Mouse (Mus musculus): Measurements from ENCODE around the gene Tmem131l.
"Not testable (repeated sequence)": the region's sequence is repeated elsewhere in the genome, so short reads cannot be mapped to it uniquely, and the experiment has no call there.

Gene Tmem131l

GRCm38 (mm10) chr3:83915768-83916496 lies 124.0 kb downstream of the Tmem131l start:
- peak; percentile 18 for DNase-seq (ENCODE audit: low read depth, low spot score)

- DNase-seq (ENCODE audit: low read depth, low spot score), result no peak
Measured at GRCm38 (mm10) chr3:83915102-83915501, 124.9 kb downstream of the Tmem131l start.

- DNase-seq (ENCODE audit: low read depth, low spot score), result no peak
Measured at GRCm38 (mm10) chr3:83910707-83911106, 129.3 kb downstream of the Tmem131l start.

GRCm38 (mm10) chr3:83906185-83906584 lies 133.8 kb downstream of the Tmem131l start:
- no peak for DNase-seq (ENCODE audit: low read depth, low spot score)

DNA sequence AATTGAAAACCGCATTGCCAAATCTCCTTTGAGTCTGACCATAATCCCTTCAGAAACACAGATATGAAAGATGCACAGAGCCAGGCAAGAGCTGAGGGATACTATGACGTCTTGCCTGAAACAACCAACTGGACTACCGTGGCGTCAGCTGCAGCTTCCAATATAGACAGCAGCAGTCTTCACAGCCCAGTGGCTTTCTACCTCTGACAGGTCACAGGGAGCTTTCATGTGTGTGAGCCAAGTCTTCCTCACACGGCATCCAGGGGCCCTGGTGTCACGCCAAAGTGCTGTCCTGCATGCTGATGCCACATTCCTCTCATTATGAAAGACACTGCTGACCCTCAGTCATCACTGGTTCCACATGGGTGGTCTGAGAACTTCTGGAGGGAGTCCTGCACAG lies 134.8 kb downstream of the Tmem131l start:
- no peak for DNase-seq (ENCODE audit: low read depth, low spot score)

DNA sequence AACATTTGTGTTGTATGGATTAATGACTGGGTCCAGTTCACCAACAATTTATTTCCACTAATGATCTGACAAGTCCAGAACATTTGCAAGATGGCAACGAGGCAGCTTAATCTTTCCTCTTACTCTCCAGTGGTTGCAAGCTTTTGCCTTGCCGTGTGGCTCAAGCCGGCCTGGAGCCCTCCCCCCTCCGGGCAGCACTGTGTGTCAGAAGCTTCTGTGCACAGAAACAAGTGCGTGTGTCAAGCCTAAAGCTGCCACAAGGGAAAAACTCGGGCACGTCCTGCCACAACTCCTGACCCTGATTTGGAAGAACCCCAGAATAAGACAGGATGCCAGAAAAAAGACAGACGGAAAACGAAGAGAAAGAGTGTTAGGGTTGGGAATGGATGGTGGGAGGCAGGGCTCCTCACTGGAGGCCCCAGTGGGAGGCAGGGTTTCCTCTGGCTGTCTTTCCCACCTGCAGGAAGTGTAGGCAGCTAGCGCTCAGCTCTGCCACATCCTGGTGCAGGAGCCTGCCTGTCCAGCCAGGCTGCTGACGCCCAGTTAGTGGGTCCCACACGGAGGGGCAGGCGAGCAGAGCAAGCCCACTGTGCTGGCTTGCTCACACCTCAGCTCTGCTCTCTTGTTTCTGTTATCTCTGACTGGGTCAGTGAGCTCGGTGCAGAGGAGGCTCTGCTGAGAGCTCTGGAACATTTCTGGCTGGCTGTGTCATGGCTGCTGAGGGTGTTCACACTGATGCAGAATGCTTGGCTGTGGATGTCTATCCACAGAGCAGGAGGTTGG lies 135.6 kb downstream of the Tmem131l start:
- no peak for DNase-seq (ENCODE audit: low read depth, low spot score)

- DNase-seq (ENCODE audit: low read depth, low spot score), result no peak
Measured at GRCm38 (mm10) chr3:83902943-83903342, 137.0 kb downstream of the Tmem131l start.

GRCm38 (mm10) chr3:83902459-83902858 lies 137.5 kb downstream of the Tmem131l start:
- DNase-seq (ENCODE audit: low read depth, low spot score), result no peak

GRCm38 (mm10) chr3:83900756-83901373 lies 139.1 kb downstream of the Tmem131l start:
- no peak for DNase-seq (ENCODE audit: low read depth, low spot score)

GRCm38 (mm10) chr3:83899556-83899955 lies 140.4 kb downstream of the Tmem131l start:
- DNase-seq (ENCODE audit: low read depth, low spot score), result peak; percentile 35

DNA sequence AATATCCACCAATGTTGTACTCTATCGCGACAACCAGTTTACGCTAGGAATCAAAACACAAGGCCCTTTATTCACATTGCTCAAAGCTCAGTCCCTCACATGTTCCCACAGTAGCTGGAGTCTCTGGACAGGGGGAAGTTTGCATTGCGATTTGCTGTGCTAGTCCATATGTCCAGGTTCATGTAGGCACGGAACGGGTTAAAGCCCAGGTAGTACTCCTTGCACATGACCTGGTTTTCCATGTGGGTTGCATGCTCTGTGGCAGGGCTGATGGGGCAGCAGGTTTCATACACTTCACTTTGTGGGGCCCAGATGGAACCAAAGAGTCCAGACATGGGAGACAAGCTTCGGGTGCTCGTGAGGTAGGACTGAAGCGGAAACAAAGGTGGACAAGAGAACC lies 141.7 kb downstream of the Tmem131l start:
- DNase-seq (ENCODE audit: low read depth, low spot score), result no peak

DNA sequence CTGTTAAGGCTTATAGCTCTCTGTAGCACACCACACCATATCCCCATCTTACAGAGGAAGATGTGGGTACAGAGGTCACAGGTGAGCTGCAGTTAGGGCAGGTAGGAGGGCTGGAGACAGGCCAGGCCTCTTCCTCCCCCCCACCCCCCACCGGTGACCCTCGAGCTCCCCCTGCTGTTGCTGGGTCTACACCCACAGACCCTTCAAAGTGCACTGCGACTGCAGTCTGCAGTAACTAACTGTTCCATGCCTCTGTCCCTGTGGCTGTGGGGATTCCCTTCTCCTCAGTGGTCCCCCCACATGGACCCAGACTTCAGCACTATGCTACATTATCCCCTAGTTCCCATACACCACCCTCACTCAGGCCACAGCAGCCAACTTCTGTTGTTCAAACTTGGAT lies 144.2 kb downstream of the Tmem131l start:
- DNase-seq (ENCODE audit: low read depth, low spot score), result peak; percentile 39

DNA sequence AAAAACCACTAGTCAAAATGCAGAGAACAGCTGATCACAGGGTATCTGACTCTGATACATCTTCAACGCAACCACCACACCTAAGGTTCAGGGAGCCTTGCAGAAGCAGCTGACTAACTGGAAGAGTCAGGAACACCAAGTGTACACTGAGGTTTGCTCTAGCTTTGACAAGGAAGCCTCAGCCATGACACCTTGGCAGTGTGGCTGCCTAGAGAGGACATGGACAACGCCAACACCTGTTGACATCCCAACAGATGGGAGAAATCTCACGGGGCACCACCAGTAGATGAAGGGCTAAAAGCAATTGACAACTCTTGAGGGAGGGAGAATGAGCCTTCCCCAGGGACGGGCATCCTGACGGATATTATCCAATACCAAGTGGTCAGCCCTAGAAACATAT lies 144.9 kb downstream of the Tmem131l start:
- DNase-seq (ENCODE audit: low read depth, low spot score), result no peak

- no peak for DNase-seq (ENCODE audit: low read depth, low spot score)
Measured at GRCm38 (mm10) chr3:83885163-83885562, 154.8 kb downstream of the Tmem131l start.

- not testable (repeated sequence) for DNase-seq (ENCODE audit: low read depth, low spot score)
Measured at GRCm38 (mm10) chr3:83879261-83880050, 160.5 kb downstream of the Tmem131l start.

DNA sequence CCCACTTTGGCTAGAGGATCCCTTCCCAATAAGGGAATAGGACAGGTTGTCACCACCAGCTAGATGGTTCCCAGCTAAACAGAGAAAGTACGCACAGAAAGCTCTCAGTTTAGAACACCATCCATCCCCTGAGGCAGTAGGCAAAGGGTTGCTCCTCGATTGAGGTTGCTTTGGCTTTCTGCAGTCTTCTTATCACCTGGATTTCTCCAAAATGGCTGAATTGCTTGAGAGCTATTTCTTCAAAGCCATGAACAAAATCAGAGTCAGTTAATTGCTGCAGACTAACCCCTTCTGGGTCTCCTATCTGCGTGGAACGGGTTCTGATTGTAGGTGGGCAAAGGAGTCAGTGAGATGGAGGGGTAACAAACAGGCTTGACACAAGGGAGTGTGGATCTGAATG lies 161.2 kb downstream of the Tmem131l start:
- DNase-seq (ENCODE audit: low read depth, low spot score), result no peak

DNA sequence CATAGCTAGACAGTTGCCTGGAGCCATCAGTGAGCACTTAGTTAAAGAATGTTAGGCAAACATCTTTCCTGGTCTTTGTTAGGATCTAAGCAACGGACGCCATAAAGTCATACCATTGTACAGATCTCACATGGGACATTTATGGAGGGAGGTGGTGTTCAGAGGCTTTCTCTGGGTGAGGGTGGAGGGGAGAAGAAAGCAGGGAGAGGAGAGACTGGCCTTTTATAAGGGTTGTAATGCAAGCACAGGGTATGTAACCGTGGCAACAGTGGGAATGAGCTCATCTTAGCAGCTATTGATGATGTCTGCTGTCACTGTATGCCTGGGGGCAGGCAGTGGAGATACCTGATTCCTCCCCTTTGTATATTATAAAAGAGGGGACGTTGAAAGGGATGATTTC lies 163.7 kb downstream of the Tmem131l start:
- DNase-seq (ENCODE audit: low read depth, low spot score), result no peak

GRCm38 (mm10) chr3:83875078-83875477 lies 164.9 kb downstream of the Tmem131l start:
- DNase-seq (ENCODE audit: low read depth, low spot score), result not testable (repeated sequence)

GRCm38 (mm10) chr3:83872853-83873252 lies 167.1 kb downstream of the Tmem131l start:
- not testable (repeated sequence) for DNase-seq (ENCODE audit: low read depth, low spot score)

DNA sequence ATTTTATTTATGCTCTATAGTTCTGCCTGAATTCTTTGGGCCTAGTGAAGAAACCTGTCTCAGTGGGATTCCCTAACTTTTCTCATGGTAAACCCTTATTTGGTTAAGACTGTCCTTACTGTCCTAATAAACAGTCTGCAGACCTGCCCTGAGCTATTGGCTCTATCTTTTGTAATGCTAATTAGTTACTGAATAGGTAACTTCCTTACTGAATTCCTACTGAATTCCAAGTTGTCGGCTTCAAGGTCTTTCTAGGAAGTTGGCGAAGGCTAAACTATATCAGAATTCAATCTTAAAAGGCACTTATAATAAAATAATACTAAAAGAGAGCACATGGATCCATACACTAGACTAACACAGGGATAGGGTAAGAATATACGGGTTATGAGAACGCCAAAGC lies 168.0 kb downstream of the Tmem131l start:
- not testable (repeated sequence) for DNase-seq (ENCODE audit: low read depth, low spot score)

DNA sequence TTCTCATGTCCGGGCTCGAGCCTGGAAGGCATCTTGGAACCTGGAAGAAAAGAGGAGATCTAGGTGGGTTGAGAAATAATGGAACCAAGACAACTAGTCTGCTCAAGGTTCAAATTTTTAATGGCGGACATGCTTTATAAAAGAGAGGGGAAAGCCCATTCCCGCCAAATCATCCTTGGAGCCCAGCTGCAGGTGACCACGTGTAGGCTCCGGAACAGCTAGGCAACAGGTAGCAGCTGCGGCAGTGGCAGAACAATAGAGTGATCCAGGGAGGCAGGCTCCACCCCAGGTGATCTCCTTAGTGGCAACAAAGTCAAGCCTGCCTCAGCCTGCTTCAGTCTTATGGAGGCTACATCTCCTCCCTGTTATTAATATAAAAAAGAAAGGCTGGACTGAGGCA lies 168.4 kb downstream of the Tmem131l start:
- not testable (repeated sequence) for DNase-seq (ENCODE audit: low read depth, low spot score)

DNA sequence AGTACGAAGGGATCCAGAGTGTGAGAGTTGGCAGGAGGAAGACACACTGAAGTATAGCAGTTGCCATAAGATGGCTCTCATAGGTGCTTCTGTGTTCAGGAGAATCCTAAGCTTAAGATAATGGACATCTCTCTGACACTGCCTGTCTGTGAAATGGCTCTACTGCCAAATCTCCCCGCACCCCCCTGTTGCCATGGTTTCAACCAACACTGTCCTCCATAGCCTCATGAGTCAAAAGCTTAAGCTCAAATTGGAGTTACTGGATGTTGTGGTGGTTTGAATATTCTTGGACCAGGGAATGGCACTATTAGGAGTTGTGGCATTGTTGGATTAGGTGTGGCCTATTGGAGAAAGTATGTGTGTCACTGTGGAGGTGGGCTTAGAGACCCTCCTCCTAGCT lies 170.2 kb downstream of the Tmem131l start:
- no peak for DNase-seq (ENCODE audit: low read depth, low spot score)

Data from A20 (cell line).